Mouse (Mus musculus): ENCODE measurements around the gene Tent5b.
A peak's percentile ranks its signal among the peaks of the same experiment; 100 is the strongest.

The Tent5b gene

DNA sequence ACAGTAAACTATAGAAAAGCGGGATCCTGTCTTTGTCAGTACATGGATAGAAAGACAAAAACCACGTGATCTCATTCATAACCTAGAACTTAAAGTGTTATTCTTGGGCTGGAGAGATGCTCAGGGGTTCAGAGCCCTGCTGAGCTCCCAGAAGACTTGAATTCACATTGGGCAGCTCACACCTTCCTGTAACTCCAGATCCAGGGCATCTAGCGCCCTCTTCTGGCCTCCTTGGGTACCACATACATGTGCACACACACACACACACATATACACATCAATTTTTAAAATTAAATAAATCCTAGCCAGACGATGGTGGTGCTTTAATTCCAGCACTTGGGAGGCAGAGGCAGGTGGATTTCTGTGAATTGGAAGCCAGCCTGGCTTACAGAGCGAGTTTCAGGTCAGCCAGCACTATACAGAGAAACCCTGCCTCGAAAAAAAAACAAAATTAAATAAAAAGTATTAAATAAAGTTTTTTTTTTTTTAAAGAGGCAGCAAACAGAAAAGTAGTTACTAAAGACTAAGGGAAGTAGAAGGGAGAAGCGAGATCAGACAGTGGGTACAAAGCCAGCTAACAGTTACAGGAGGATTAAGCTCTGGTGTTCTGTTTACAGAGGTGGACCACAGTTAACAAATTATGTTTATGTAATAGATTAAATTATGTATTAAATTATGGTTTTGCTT is 8.7 kb upstream of the Tent5b start:
- no peak for DNase-seq

DNA sequence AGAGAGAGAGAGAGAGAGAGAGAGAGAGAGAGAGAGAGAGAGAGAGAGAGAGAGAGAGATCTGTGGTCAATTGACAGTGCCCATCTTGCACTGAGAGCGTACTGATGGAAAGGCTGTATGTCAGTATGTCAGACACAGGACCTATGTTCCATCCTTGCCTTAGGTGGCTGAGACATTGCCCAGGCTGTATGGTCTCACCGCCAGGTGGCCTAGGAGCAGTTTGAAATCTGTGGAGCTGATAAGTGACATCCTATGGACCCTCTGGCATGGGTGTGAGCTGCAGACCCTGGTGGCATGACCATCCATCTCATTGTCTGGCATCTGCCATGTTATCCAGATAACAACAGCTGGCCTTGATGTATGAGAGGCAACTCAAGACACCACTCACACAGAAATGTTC is 6.1 kb upstream of the Tent5b start:
- DNase-seq, result no peak

DNA sequence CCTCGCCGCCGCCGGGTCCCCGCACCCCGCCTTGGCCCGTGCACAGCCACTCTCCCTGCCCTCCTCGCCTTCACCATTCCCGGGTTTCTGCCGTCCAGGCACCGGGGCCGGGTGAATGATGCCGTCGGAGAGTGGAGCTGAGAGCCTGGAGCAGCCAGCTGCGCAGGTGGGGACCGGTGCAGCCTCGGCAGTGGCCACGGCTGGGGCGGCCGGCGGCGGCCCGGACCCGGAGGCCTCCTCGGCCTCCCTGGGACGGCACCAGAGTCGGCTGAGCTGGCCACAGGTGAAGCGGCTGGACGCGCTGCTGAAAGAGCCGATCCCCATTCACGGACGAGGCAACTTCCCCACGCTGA is 229 bp downstream of the Tent5b start:
- no peak for DNase-seq

DNA sequence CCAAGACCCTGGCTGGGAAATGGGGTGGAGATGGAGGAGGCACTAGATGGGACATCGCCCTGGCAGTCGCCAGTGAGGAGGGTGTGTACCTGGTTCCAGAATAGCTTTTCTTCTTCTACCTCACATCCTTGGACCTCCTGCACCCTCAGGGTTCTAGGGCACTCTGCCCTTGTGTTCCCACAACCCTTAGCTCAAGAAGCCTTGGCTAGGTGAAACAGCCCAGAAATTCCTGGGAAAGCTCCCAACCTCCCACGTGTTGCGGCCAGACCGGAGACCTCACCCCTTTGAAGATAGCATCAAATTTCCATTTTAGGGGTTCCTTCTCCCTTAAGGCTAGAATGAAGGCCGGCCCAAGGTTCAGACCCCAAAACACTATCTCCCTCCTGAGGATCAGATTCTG is 822 bp downstream of the Tent5b start:
- no peak for DNase-seq

DNA sequence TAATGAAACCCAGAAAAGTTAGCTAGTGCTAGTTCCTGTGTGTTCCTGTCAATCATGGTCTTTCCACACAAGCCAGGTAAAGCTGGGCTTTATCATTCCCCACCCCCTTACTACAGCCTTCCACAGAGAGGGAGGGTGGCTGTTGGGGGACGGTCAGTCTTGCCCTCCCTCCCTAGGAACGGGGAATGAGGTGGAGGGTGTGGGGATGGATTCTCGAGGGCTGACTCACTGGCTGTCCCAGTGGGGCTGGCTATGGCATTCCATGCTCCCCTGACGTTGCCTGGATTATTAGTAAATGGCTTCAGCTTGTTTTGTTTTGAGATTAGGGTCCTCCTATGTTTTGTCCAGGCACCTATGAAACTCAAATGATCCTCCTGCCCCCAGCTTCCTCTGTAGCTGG is 1.6 kb downstream of the Tent5b start:
- DNase-seq, result no peak

DNA sequence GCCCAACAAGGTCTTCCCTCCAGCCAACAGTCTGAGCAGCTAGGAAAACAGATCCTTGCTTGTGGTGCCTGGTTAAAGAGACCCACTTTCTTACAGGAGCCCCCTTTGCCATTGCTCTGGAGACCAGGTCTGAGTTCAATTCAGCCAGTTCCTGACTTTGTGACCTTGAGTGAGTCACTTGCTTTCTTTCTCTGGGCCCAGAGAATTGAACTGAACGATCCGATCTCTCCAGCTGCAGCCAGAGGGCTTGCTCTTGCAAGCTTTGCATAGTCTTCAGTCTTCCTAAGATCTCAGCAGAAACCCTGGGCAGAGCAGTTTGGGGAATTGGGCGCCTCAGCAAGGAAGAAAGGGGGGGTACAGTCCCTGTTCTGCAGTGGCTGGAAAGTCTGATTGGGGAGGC is 2.5 kb downstream of the Tent5b start:
- peak; percentile 2 for DNase-seq

DNA sequence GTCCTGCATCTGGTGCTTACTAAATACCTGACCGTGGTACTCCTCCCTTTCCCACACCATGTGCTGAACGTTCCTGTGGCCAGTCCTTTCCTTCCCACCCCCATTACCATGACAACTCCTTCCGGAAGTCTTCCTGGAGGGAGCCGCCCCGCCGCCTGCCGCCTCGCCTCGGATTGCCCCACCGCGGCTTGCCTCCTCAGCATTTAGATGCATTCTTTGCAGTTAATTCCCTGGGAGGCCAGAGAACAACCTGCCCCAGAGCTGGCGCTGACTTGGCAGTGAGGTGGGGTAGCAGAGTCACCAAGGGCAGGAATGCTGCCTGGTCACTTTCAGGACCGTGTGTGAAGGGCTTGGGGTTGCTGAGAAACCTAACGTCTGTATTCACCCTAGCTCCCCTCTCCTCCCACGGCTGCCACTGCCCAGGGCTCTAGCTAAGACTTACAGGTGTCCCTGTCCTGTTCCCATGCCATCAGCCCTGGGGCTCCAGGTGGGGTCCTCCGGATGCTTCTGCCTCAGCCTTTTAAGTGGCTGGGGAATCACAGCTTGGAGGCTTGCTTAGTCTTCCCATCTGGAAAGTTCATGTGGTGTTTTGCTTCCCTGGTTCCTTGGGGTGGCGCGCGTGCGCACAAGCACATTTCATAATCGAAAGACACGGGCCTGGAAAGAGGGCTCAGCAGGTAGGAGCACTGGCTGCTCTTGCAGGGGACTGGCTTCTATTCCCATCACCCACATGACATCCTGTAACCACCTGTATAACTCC is 4.5 kb downstream of the Tent5b start:
- DNase-seq, result peak; percentile 90

DNA sequence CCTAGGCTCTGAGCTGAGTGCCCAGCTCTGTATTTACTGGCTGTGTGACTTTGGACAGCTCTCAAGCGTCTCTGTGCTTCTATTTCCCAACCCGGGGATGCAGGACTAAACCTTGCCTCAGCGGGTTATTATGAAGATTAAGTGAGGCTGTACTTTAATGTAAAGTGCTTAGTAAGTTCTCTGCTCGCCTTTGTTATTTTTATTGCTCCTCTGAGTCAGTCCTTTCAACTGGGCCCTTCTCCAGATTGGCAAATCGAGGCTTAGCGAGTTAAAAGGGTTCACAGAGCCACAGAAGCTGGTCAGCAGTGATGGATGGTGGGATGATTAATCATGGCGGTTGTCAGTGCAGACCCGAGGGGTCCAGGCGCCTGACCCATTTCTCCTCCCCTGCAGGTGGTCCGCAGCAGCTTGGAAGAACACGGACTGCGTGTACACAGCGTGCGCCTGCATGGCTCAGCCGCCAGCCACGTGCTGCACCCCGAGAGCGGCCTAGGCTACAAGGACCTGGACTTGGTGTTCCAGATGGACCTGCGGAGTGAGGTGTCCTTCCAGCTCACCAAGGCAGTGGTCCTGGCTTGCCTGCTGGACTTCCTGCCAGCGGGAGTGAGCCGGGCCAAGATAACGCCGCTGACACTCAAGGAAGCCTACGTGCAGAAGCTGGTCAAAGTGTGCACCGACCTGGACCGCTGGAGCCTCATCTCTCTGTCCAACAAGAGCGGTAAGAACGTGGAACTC is 5.9 kb downstream of the Tent5b start:
- no peak for DNase-seq

DNA sequence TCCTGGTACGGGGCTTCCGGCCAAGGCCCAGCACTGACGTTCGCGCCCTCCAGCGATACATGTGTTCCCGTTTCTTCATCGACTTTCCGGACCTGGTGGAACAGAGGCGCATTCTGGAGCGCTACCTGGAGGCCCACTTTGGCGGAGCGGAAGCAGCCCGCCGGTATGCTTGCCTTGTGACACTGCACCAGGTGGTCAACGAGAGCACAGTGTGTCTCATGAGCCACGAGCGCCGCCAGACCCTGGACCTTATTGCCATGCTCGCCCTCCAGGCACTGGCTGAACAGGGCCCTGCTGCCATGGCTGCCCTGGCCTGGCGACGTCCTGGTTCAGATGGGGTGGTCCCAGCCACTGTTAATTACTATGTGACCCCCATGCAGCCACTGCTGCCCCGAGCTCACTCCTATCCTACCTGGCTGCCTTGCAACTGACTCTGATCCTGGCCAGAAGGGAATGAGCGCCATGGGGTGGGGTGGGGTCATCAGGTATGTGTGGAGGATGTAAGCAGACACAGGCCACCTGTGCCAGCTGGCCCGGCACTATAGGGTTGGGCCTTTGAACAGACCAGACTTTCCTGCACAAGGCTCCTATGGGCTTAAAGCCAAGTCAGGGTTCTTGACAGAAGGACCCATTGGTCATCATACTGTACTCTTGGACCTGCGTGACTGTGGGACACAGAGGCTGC is 6.9 kb downstream of the Tent5b start:
- no peak for DNase-seq

DNA sequence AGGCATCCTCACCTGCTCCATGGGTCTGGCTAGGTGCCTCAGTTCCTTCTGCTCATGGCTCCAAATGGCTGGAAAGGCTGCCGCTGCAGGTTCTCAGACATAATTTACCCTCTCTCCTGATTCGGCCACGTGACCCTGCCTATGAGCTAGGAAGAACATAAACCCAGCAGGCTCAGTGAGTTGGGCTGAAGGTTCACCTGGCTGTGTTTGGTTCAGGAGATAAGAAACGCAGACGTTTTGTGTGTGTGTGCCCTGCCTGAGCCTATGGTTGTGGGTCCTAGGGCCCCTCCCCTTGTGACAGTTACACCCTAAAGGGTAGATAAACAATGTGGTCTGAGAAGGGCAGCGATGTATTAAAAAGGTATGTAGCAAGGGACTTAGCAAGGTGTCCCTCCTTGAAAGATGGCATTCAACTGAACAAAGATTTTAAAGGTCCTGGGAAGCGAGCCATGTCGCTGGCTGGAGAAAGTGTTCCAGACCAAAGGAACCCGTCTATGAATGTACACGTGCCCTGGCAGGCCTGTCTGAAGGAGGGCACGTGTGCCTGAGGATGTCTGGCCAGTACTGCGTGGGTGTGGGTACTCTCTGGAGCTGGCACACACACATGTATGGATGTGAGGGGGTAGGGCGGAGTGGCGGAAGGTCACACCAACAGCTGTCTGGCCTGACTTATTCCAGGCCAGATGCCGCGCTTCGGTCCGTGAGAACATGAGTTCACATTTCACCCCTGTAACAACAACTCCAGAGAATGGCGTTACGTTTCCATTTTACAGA is 8.9 kb downstream of the Tent5b start:
- peak; percentile 58 for DNase-seq

DNA sequence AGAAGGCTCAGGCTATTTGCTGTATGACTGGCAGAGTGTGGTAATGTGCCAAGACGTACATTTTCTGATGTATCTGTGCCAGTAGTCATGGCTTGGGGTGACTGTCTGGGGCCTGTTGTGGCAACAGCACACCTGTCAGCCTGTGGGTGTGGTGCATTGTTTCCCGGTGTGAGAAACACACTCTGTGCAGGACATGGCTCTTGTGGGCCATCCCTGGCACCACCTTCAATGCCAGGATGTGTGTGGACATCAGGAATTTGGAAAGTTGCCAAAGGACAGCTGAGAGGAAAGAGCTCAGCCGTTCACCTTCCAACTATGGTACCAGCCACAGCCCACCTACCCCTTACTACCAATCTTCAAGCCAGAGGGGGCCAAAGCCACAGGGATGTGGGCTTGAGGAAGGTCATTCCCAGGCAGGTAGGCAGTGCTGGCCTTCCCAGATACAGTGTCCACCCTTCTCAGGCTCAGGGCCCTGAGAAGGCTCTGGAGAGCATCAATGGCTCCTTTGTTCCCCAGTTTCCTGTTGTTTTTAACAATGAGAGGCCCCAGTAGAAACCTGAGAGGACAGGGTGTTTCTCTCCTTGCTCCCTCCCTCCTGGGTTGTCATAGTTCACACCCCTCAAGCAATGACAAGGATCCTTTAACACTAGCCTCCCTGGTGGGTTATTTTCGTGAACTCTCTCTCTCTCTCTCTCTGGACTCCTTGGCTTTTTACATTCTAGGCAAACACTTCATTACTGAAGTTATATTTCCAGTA is 9.7 kb downstream of the Tent5b start:
- DNase-seq, result no peak

DNA sequence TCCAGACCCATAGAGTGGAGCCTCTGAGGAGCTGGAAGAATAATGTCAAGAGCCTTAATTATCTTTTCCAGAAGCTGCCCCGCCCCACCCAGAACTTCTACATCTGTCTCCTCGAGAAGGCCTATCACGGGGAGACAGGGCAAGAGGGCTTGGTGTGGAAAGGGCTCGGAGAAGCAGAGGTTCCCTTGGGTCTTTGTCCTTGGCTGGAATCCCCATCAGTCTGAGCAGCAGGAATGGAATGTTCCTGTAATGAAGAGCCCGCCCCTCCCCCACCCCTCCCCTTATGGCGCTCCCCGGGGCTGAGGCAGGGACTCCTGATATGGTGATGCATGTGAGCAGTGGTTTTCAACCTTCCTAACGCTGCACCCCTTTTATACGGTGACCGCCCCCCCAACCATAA is 11.9 kb downstream of the Tent5b start:
- DNase-seq, result no peak

DNA sequence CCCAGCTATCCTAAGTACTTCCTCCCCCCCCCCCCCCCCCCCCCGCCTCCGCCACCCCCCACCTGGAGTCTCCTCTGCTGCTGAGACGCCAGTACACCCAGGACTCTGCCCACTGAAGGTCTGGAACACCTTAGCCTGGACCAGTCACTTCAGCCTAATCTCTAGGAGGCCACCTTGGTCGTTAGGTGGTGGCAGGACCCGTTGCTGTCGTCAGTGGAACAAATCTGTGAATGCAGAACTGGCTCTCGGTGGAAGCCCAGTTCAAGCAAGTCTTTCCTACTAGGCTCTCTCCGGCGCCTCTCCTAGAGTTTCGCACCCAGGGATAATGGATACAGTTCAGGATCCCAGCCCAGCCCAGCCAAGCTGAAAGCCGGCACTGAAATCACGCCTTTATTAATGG is 14.0 kb downstream of the Tent5b start:
- DNase-seq, result no peak

DNA sequence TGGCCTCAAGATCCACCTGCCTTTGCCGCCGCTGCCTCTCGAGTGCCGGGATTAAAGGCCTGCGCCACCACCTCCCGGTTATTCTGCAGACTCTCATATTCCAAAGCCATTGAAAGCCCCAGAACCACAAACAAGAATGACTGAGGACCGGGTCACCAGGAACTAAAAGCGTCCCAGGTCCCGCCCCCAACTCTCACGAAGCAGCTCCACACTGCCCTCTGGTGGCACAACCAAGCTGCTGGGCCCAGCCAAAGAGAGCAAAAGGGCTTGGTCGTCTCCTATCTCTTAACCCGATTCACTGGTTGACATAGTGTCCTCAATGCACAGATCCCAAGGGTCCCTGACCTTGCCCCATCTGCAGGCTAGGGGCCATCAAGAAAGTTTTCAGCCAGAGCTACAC is 14.5 kb downstream of the Tent5b start:
- DNase-seq, result peak; percentile 85

DNA sequence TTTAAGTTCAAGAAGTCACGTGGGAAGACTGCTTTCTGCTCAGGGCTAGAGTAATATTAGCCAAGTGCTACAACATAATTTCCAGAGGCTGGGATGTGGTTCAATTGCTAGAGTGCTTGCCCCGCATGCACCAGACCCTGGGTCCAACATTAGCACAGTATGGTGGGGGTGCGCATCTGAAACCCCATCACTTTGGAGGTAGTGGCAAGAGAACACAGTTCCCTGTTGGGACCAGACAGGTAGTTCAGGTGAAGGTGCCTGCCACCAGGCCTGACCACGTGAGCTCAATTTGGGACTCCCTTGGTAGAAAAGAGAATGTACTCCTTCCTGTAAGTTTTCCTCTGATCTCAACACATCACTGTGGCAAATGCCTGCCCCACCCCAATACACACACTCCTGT is 14.9 kb downstream of the Tent5b start:
- DNase-seq, result peak; percentile 16

DNA sequence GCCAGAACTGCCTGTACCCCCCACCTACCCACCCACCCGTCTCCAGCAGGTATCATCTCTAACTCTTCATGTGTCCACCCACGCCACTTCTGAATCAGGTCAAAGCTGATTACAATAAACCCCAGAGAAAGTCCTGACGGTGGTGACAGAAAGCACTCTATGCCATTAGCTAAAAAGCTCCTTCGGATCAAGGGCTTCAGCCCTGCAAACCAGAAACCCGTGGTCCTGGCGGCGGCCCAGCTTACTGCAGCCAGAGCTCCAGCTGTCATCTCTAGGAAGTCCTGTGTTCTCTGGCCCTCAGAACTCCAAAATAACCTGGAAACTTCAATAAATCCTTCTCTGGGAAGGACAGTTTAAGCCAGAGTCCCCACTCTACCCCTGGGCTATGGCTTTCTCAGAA is 15.8 kb downstream of the Tent5b start:
- DNase-seq, result no peak

DNA sequence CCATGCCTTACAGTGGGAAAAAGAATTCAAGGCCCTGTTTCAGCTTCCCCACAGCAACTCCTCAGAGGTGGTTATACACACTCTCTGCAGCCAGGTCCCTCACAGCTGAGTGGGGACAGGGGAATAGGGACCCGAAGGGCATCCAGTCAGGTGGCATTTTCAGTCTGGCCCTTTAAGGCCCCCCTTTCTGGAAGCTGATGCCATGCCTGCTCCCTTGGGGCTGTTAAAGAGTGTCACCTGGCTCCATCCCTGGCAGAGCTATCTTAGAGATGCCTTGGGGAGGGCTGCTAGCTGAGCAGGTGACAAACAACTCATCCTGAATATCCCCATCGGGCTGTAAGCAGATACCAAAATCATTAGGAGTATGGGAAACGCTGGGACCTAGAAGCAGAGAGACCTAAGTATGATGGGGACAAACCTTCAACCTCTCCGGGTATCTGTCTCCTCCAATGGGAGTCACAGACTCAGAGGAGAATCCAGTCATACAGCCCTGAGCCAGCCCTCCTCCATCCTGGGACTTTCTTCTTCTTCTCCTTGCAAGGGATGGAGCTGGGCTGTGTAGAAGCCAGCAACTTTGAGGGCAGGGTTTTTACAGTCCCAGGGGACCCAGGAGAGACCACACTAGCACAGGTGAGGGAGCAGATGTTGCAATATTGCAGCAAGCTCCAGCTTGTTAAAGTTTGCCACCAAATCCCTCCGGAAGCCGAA is 17.0 kb downstream of the Tent5b start:
- no peak for DNase-seq

DNA sequence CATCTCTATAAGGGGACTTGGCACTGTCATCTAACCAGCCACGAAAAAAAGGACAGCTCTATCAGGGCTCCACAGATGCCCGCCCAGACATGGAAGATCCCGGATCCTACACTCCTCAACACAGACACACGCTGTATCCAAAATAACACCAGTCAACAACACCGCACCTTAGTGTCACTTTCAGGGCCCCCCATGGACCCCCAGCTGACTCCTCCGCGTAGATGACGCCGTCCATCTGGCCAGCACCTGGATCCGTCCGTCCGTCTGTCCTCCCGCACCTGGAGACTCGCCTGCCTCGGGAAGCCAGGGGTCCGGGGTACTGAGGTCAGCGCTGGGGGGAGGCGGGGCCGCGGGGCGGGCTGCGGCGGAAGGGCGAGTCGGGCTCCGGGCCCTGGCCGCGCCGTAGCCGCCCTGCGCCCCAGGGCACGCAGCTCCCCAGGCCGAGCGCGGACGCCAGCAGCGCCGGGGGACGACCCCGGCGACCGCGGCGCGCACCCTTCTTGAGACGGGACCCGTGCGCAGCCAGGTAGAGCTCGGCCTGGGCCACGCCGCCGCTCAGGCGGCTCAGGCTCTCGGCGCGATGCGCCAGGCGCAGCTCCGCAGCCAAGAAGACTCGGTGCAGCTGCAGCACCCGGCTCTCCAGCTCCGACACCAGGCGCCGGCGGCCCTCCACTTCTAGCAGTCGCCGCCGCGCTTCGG is 17.7 kb downstream of the Tent5b start:
- DNase-seq, result no peak

DNA sequence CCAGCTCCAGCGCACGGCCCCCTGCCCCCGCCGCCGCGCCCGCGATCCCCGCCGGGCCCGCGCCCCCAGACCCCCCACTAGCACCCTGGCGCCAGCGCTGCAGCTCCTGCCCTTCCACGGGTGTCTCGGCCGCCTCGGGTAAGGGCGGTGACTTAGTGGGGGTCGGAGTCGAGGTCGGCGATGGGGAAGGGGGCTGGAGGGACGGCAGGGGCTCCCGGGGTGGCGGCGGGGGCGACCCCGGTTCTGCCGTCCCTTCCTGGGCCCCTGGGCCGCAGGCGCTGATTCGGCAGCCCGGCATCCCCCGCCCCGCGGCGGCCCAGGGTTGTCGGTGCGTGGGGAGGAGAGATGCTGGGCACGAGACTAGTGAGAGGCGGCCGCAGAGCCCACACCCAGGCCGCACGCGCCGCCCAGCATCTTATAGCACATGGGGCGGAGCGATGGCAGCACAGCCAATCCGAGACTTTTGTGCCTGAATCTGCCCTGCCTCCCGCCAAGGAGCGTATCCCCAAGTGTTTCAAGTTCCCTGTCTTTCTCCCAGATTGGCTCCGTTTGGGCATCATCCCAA is 18.3 kb downstream of the Tent5b start, which contains the start of gene Trnp1:
TSS of gene Trnp1 (minus strand) at position 391 of the 565 bp plus-strand sequence.
- no peak for DNase-seq

DNA sequence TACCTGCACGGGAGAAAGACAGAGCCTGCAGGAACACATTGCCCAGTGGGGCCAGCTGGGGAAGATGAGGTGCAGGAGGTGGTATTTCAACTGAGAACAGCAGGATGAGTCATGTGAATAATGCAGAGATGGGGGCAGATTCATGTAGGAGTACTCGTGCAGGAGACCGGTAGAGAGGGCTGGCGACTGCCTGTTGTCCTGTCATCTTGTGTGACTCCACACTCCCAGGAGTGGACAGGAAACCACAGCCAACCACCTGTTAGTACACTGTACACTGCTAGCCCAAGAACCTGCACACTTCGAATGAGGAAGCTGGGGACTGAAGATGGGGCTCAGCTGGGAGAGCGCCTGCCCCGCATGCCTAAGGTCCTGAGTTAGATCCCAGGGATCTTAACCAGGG is 21.6 kb downstream of the Tent5b start:
- no peak for DNase-seq

Measured in kidney, adult 11 months (tissue).